Comparison of ENCODE assay signal across 23 mouse cellular contexts in genomic region chr5:4009540-4009939, GRCm38 (mm10).
"Had no signal": no experiment of that assay in that cellular context is flagged by ENCODE, and none has a peak within 500 bp of the region (broad histone marks: within the 10 kb centered on the region; RNA-seq: fewer than 3 reads in every experiment).

No protein-coding gene starts in this region.

- H3K4me2 ChIP-seq: kidney, embryonic 15.5 days; limb, embryonic 12.5 days; limb, embryonic 15.5 days; liver, embryonic 11.5 days; lung, embryonic 14.5 days; midbrain, embryonic 13.5 days; neural tube, embryonic 13.5 days had no signal

- H3K9ac ChIP-seq: kidney, embryonic 15.5 days; limb, embryonic 12.5 days; limb, embryonic 15.5 days; liver, embryonic 14.5 days; liver, postnatal 0 days; lung, embryonic 14.5 days; midbrain, embryonic 13.5 days; neural tube, embryonic 13.5 days had no signal

- H3K4me3 ChIP-seq: kidney, embryonic 15.5 days; limb, embryonic 12.5 days; limb, embryonic 15.5 days; megakaryocyte, embryonic 14.5 days; midbrain, embryonic 10.5 days; midbrain, embryonic 13.5 days; myocyte; neural tube, embryonic 13.5 days had no signal

- ATAC-seq: liver, postnatal 0 days; lung, postnatal 0 days; midbrain, embryonic 13.5 days; midbrain, embryonic 16.5 days had no signal

- H3K27me3 ChIP-seq: kidney, embryonic 15.5 days; limb, embryonic 12.5 days; limb, embryonic 15.5 days; megakaryocyte, embryonic 14.5 days; midbrain, embryonic 13.5 days; neural tube, embryonic 13.5 days had no signal

- H3K4me1 ChIP-seq: kidney, embryonic 15.5 days; limb, embryonic 12.5 days; limb, embryonic 15.5 days; megakaryocyte, embryonic 14.5 days; midbrain, embryonic 10.5 days; midbrain, embryonic 13.5 days; neural tube, embryonic 13.5 days had no signal

- H3K27ac ChIP-seq: kidney, embryonic 15.5 days; limb, embryonic 12.5 days; limb, embryonic 15.5 days; liver, embryonic 14.5 days; midbrain, embryonic 10.5 days; midbrain, embryonic 13.5 days; neural tube, embryonic 13.5 days; stomach, postnatal 0 days had no signal

- H3K9me3 ChIP-seq: kidney, embryonic 15.5 days; limb, embryonic 12.5 days; limb, embryonic 15.5 days; megakaryocyte, embryonic 14.5 days; midbrain, embryonic 10.5 days; midbrain, embryonic 13.5 days; neural tube, embryonic 13.5 days had no signal

- DNase-seq: kidney, adult 8-10 months; kidney, postnatal 10 days; kidney, postnatal 36 days; left cerebral cortex, postnatal 4 days; liver, postnatal 0 days; lung, embryonic 14.5 days; lung, postnatal 36 days; thymus, adult 2 months; thymus, postnatal 14 days; thymus, postnatal 4 days had no signal
